Mouse (Mus musculus) heart, adult 2 months (tissue): Measurements from ENCODE around the gene Hes7.

Experiments used
- CTCF ChIP-seq: fragments of 200-600 bp; IDR thresholded peaks from 2 replicates; pipeline ENCODE4 v1.8.1; 2022; ENCODE audit warnings: antibody characterized with exemption, mild to moderate bottlenecking, moderate library complexity
- EP300 ChIP-seq: fragments of 200-500 bp; IDR thresholded peaks from 2 replicates; pipeline ENCODE4 v1.6.1; 2011; ENCODE audit warnings: low read depth, low read length, control low read depth; ENCODE audit not compliant: insufficient read depth
- POLR2A ChIP-seq: fragments of 200-500 bp; IDR thresholded peaks from 2 replicates; pipeline ENCODE4 v1.6.1; 2011; ENCODE audit warnings: mild to moderate bottlenecking, low read depth, low read length, control low read depth; ENCODE audit not compliant: insufficient read depth

DNA sequence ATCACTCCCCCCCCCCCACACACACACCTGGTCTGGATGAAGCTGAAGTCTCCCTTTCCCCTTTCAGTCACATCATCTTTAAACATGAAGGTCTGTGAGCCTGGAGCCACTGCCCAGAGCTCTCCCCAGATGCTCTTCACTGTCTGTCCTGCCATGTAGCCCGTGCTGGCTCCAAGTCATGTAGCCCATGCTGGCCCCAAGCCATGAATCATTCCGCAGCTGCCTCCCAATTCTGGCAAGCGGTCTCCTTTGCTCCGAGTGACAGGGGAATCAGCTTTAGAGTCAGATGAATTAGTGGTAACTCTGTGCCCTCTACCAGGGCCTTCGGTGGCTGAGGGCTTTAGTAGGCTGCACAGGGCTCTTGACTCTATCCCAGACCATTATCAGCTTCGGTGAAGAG is 29.5 kb downstream of the Hes7 start:
- TF ChIP-seq EP300 (no peak), CTCF (no peak), POLR2A (no peak)
